Mouse (Mus musculus) E14TG2a.4 (cell line): ENCODE data around the gene Mb21d2.

Source experiments
- H3K27me3 ChIP-seq: 2 replicates; pipeline ENCODE4 v1.6.1; 2014; ENCODE audit warnings: low read length, control low read depth; ENCODE audit not compliant: insufficient read depth
- H3K36me3 ChIP-seq: 2 replicates; pipeline ENCODE4 v1.6.1; 2014; ENCODE audit warnings: low read length, control low read depth; ENCODE audit not compliant: insufficient read depth
- H3K4me1 ChIP-seq: replicated peaks from 2 replicates; pipeline ENCODE4 v1.6.1; 2014; ENCODE audit warnings: low read depth, low read length, control low read depth
- H3K4me3 ChIP-seq: replicated peaks from 2 replicates; pipeline ENCODE4 v1.5.1; 2014; ENCODE audit warnings: mild to moderate bottlenecking, low read length
- H3K9me3 ChIP-seq: 2 replicates; pipeline ENCODE4 v1.6.1; 2014; ENCODE audit warnings: low read length, control low read depth
- CTCF ChIP-seq: conservative IDR thresholded peaks from 2 replicates; pipeline ENCODE4 v1.5.1; 2014; ENCODE audit warnings: low read length
- NANOG ChIP-seq: IDR thresholded peaks from 2 replicates; pipeline ENCODE4 v1.6.1; 2014; ENCODE audit warnings: borderline replicate concordance, low read length, mixed read lengths
- POU5F1 ChIP-seq: IDR thresholded peaks from 2 replicates; pipeline ENCODE4 v1.6.1; 2014; ENCODE audit warnings: low read length, borderline replicate concordance

The Mb21d2 gene

GRCm38 (mm10) chr16:28879636-28880306 is 49.7 kb downstream of the Mb21d2 start:
- TF ChIP-seq POU5F1 (no peak), NANOG (no peak), CTCF (no peak)
- Histone ChIP-seq H3K4me1 (peaks cover 93% of the 10 kb centered on the region), H3K36me3 (no peaks in the 10 kb centered on the region; the same call in 1 of the 2 replicates), H3K4me3 (0 out of 2 replicates have a peak overlapping the region, but pooled peaks have one; percentile 23), H3K27me3 (no peaks in the 10 kb centered on the region), H3K9me3 (no peaks in the 10 kb centered on the region)

- H3K9me3 ChIP-seq, result no peaks in the 10 kb centered on the region
- TF ChIP-seq POU5F1, result no peak
- no peak for TF ChIP-seq CTCF
- TF ChIP-seq NANOG, result no peak
- no peaks in the 10 kb centered on the region for H3K27me3 ChIP-seq
- no peak overlapping the region for H3K4me3 ChIP-seq
- H3K36me3 ChIP-seq, result 0 out of 2 replicates have a peak, but pooled peaks cover 6% of the 10 kb centered on the region
- peaks cover 94% of the 10 kb centered on the region for H3K4me1 ChIP-seq
Measured at GRCm38 (mm10) chr16:28877162-28877662, 52.3 kb downstream of the Mb21d2 start.

GRCm38 (mm10) chr16:28873404-28873895 is 56.0 kb downstream of the Mb21d2 start:
- peaks cover 23% of the 10 kb centered on the region for H3K36me3 ChIP-seq
- H3K4me3 ChIP-seq, result no peak overlapping the region
- H3K27me3 ChIP-seq, result no peaks in the 10 kb centered on the region
- peaks cover 77% of the 10 kb centered on the region for H3K4me1 ChIP-seq
- TF ChIP-seq POU5F1, result no peak
- no peak for TF ChIP-seq CTCF
- no peak for TF ChIP-seq NANOG
- H3K9me3 ChIP-seq, result peaks cover 18% of the 10 kb centered on the region

- Histone ChIP-seq H3K27me3 (no peaks in the 10 kb centered on the region), H3K4me1 (peaks cover 64% of the 10 kb centered on the region), H3K36me3 (peaks cover 24% of the 10 kb centered on the region), H3K9me3 (peaks cover 18% of the 10 kb centered on the region), H3K4me3 (no peak overlapping the region)
- no peak for TF ChIP-seq CTCF
- TF ChIP-seq NANOG, result no peak
- TF ChIP-seq POU5F1, result no peak
Measured at GRCm38 (mm10) chr16:28870860-28871259, 58.6 kb downstream of the Mb21d2 start.

- TF ChIP-seq POU5F1 (no peak), NANOG (no peak), CTCF (no peak)
- no peak overlapping the region for H3K4me3 ChIP-seq
- H3K36me3 ChIP-seq, result peaks cover 24% of the 10 kb centered on the region
- peaks cover 60% of the 10 kb centered on the region for H3K4me1 ChIP-seq
- no peaks in the 10 kb centered on the region for H3K27me3 ChIP-seq
- peaks cover 18% of the 10 kb centered on the region for H3K9me3 ChIP-seq
Measured at GRCm38 (mm10) chr16:28870456-28870855, 59.0 kb downstream of the Mb21d2 start.

GRCm38 (mm10) chr16:28868864-28869263 is 60.6 kb downstream of the Mb21d2 start:
- Histone ChIP-seq H3K9me3 (peaks cover 18% of the 10 kb centered on the region), H3K4me1 (peaks cover 44% of the 10 kb centered on the region), H3K4me3 (no peak overlapping the region), H3K27me3 (no peaks in the 10 kb centered on the region), H3K36me3 (peaks cover 22% of the 10 kb centered on the region)
- TF ChIP-seq NANOG, result no peak
- TF ChIP-seq POU5F1, result no peak
- TF ChIP-seq CTCF, result no peak

GRCm38 (mm10) chr16:28866584-28867295 is 62.7 kb downstream of the Mb21d2 start:
- peaks cover 44% of the 10 kb centered on the region for H3K4me1 ChIP-seq
- H3K4me3 ChIP-seq, result no peak overlapping the region
- TF ChIP-seq NANOG (no peak), POU5F1 (no peak), CTCF (no peak)
- H3K27me3 ChIP-seq, result no peaks in the 10 kb centered on the region
- H3K36me3 ChIP-seq, result peaks cover 17% of the 10 kb centered on the region
- H3K9me3 ChIP-seq, result peaks cover 18% of the 10 kb centered on the region

GRCm38 (mm10) chr16:28863616-28864015 is 65.9 kb downstream of the Mb21d2 start:
- no peak overlapping the region for H3K4me3 ChIP-seq
- H3K4me1 ChIP-seq, result peaks cover 57% of the 10 kb centered on the region
- peaks cover 2% of the 10 kb centered on the region; the same call in 1 of the 2 replicates for H3K9me3 ChIP-seq
- TF ChIP-seq POU5F1, result no peak
- no peak for TF ChIP-seq NANOG
- no peak for TF ChIP-seq CTCF
- H3K27me3 ChIP-seq, result no peaks in the 10 kb centered on the region
- peaks cover 3% of the 10 kb centered on the region; the same call in 1 of the 2 replicates for H3K36me3 ChIP-seq
